ENCODE assay signal across 10 mouse cellular contexts in genomic region chr15:98777005-98777616, GRCm38 (mm10). TPM values are rescaled to one million over a fixed set of nuclear protein-coding genes. Genes with fewer than 3 reads are reported as not detected.
DNase-seq lines count a peak whose midpoint lies in the region; ATAC-seq and TF ChIP-seq lines count a peak whose summit lies in the region.
"Had no signal": no experiment of that assay in that cellular context is flagged by ENCODE, and none has a peak within 500 bp of the region (broad histone marks: within the 10 kb centered on the region; RNA-seq: fewer than 3 reads in every experiment).

No protein-coding gene starts in this region.

- peak; percentile 33 for DNase-seq in hindbrain, embryonic 10.5 days (ENCODE audit: low spot score)
- DNase-seq in hindbrain, embryonic 14.5 days (ENCODE audit: low spot score) = no peak
- DNase-seq in B cell, adult 2 months = peak; percentile 39 to 42
- DNase-seq in embryonic facial prominence, embryonic 14.5 days (ENCODE audit: low spot score) = no peak
- no peak for DNase-seq in limb, embryonic 14.5 days (ENCODE audit: low spot score)
- DNase-seq in adrenal gland, adult (ENCODE audit: inconsistent age in 2 of 2, low spot score in 1 of 2) = no peak
- no peak for DNase-seq in ovary, postnatal 36 days (ENCODE audit: low spot score)
- no peak for DNase-seq in ovary, postnatal 14 days (ENCODE audit: low spot score)
- DNase-seq: left cerebral cortex, postnatal 4 days had no signal

- no peak overlapping the region for H3K27ac ChIP-seq in hindbrain, embryonic 10.5 days
- no peak overlapping the region for H3K27ac ChIP-seq in hindbrain, embryonic 14.5 days
- no peak overlapping the region; the same call in 1 of the 2 replicates for H3K27ac ChIP-seq in embryonic facial prominence, embryonic 14.5 days (replicated peaks; ENCODE audit: low read depth, low read length)
- no peak overlapping the region for H3K27ac ChIP-seq in limb, embryonic 14.5 days (replicated peaks; ENCODE audit: low read depth, low read length)

- WGBS in hindbrain, embryonic 10.5 days = 2% methylated on average over 19 of the region's 19 CpGs
- WGBS in hindbrain, embryonic 14.5 days = 2% methylated on average over 18 of the region's 19 CpGs
- 1% methylated on average over 18 of the region's 19 CpGs for WGBS in embryonic facial prominence, embryonic 14.5 days
- 4% methylated on average over 19 of the region's 19 CpGs for WGBS in limb, embryonic 14.5 days

- no peaks in the 10 kb centered on the region for H3K36me3 ChIP-seq in hindbrain, embryonic 10.5 days
- no peaks in the 10 kb centered on the region for H3K36me3 ChIP-seq in hindbrain, embryonic 14.5 days (replicated peaks; ENCODE audit: control insufficient read depth, insufficient read depth)
- no peaks in the 10 kb centered on the region for H3K36me3 ChIP-seq in embryonic facial prominence, embryonic 14.5 days (ENCODE audit: control insufficient read depth, insufficient read depth, low read length)
- H3K36me3 ChIP-seq in limb, embryonic 14.5 days (ENCODE audit: control insufficient read depth, insufficient read depth, low read length) = no peaks in the 10 kb centered on the region

- H3K27me3 ChIP-seq in hindbrain, embryonic 10.5 days (ENCODE audit: insufficient read depth, poor library complexity, severe bottlenecking) = peaks cover 100% of the 10 kb centered on the region
- H3K27me3 ChIP-seq in hindbrain, embryonic 14.5 days (ENCODE audit: control insufficient read depth, insufficient read depth, low read length) = peaks cover 100% of the 10 kb centered on the region
- H3K27me3 ChIP-seq in embryonic facial prominence, embryonic 14.5 days (replicated peaks; ENCODE audit: control insufficient read depth, insufficient read depth, low read length) = peaks cover 99% of the 10 kb centered on the region
- H3K27me3 ChIP-seq in limb, embryonic 14.5 days (ENCODE audit: control insufficient read depth, insufficient read depth, low read length) = peaks cover 100% of the 10 kb centered on the region

- ATAC-seq in hindbrain, embryonic 14.5 days (ENCODE audit: low FRiP score) = no peak
- ATAC-seq in embryonic facial prominence, embryonic 14.5 days (ENCODE audit: low read depth) = no peak
- no peak for ATAC-seq in limb, embryonic 14.5 days (ENCODE audit: low FRiP score, low read depth)

- no peak overlapping the region for H3K4me2 ChIP-seq in hindbrain, embryonic 14.5 days (replicated peaks)
- peak overlapping the region; percentile 50 for H3K4me2 ChIP-seq in embryonic facial prominence, embryonic 14.5 days (ENCODE audit: low read depth, low read length)
- H3K4me2 ChIP-seq in limb, embryonic 14.5 days (replicated peaks; ENCODE audit: low read depth, low read length, severe bottlenecking) = peak overlapping the region; percentile 45; the same call in 1 of the 2 replicates

- peak overlapping the region; percentile 38 for H3K4me3 ChIP-seq in hindbrain, embryonic 10.5 days
- no peak overlapping the region for H3K4me3 ChIP-seq in hindbrain, embryonic 14.5 days (replicated peaks; ENCODE audit: low read length)
- peak overlapping the region; percentile 37 for H3K4me3 ChIP-seq in embryonic facial prominence, embryonic 14.5 days (ENCODE audit: low read depth, low read length)
- peak overlapping the region; percentile 30 for H3K4me3 ChIP-seq in limb, embryonic 14.5 days (replicated peaks; ENCODE audit: low read length)

- no peak overlapping the region for H3K9ac ChIP-seq in hindbrain, embryonic 14.5 days
- H3K9ac ChIP-seq in embryonic facial prominence, embryonic 14.5 days (ENCODE audit: low read depth, low read length) = peak overlapping the region; percentile 51
- 0 out of 2 replicates have a peak overlapping the region, but pooled peaks have one; percentile 28 for H3K9ac ChIP-seq in limb, embryonic 14.5 days (ENCODE audit: low read depth, low read length, severe bottlenecking)

- H3K9me3 ChIP-seq in hindbrain, embryonic 10.5 days = peaks cover 3% of the 10 kb centered on the region; the same call in 1 of the 2 replicates
- H3K9me3 ChIP-seq in hindbrain, embryonic 14.5 days (ENCODE audit: control insufficient read depth, low read length) = no peaks in the 10 kb centered on the region
- no peaks in the 10 kb centered on the region for H3K9me3 ChIP-seq in embryonic facial prominence, embryonic 14.5 days (ENCODE audit: control insufficient read depth, low read length)
- no peaks in the 10 kb centered on the region for H3K9me3 ChIP-seq in limb, embryonic 14.5 days (ENCODE audit: control insufficient read depth, low read length)

- TF ChIP-seq POLR2A in limb, embryonic 14.5 days (IDR thresholded peaks at IDR 0.05; ENCODE audit: borderline replicate concordance, extremely low read depth, insufficient read depth, insufficient read length) = no peak

- peaks cover 59% of the 10 kb centered on the region for H3K4me1 ChIP-seq in hindbrain, embryonic 10.5 days (replicated peaks)
- peaks cover 30% of the 10 kb centered on the region for H3K4me1 ChIP-seq in hindbrain, embryonic 14.5 days (replicated peaks; ENCODE audit: control insufficient read depth, insufficient read depth, low read length)
- H3K4me1 ChIP-seq in embryonic facial prominence, embryonic 14.5 days (ENCODE audit: control insufficient read depth, insufficient read depth, low read length) = peaks cover 19% of the 10 kb centered on the region
- peaks cover 13% of the 10 kb centered on the region for H3K4me1 ChIP-seq in limb, embryonic 14.5 days (ENCODE audit: control insufficient read depth, insufficient read depth, low read length)

RNA-seq across cellular contexts. Expression of gene Wnt10b, which starts 0.8 kb away (rescaled TPM):
- 0.21 and 0.44 TPM in 2 replicates for polyA plus RNA-seq in hindbrain, embryonic 10.5 days (2016; fragmentation: Nextera tagmentation; extraction: Ambion mirVana)
- not detected in 2 replicates for polyA plus RNA-seq in hindbrain, embryonic 14.5 days (2014; fragmentation: Nextera tagmentation; extraction: Ambion mirVana)
- 4.1 and 4.3 TPM in 2 replicates for polyA plus RNA-seq in embryonic facial prominence, embryonic 14.5 days (2014; fragmentation: Nextera tagmentation; extraction: Ambion mirVana)
- 13.7 and 14.9 TPM in 2 replicates for polyA plus RNA-seq in limb, embryonic 14.5 days (2012; rRNA removed)
- polyA plus RNA-seq in limb, embryonic 14.5 days (2014; fragmentation: Nextera tagmentation; extraction: Ambion mirVana) = 6.3 and 7.4 TPM in 2 replicates

RNA-seq across cellular contexts. Expression of gene Wnt1, which starts 12.5 kb away (rescaled TPM):
- polyA plus RNA-seq in hindbrain, embryonic 10.5 days (2016; fragmentation: Nextera tagmentation; extraction: Ambion mirVana) = 13.7 and 13.8 TPM in 2 replicates
- polyA plus RNA-seq in hindbrain, embryonic 14.5 days (2014; fragmentation: Nextera tagmentation; extraction: Ambion mirVana) = 1.9 and 2.1 TPM in 2 replicates
- 0.10 TPM in 1 of 2 replicates, not detected in the other for polyA plus RNA-seq in embryonic facial prominence, embryonic 14.5 days (2014; fragmentation: Nextera tagmentation; extraction: Ambion mirVana)
- polyA plus RNA-seq in limb, embryonic 14.5 days (2012; rRNA removed) = not detected in 2 replicates
- polyA plus RNA-seq in limb, embryonic 14.5 days (2014; fragmentation: Nextera tagmentation; extraction: Ambion mirVana) = 0.08 TPM in 1 of 2 replicates, not detected in the other
- polyA plus RNA-seq: gonadal fat pad, adult 2 months had no signal

RNA-seq across cellular contexts. Expression of gene Arf3, which starts 14.1 kb away (rescaled TPM):
- polyA plus RNA-seq in hindbrain, embryonic 10.5 days (2016; fragmentation: Nextera tagmentation; extraction: Ambion mirVana) = 42.6 and 45.1 TPM in 2 replicates
- 77.2 and 84.7 TPM in 2 replicates for polyA plus RNA-seq in hindbrain, embryonic 14.5 days (2014; fragmentation: Nextera tagmentation; extraction: Ambion mirVana)
- 33.9 and 34.8 TPM in 2 replicates for polyA plus RNA-seq in embryonic facial prominence, embryonic 14.5 days (2014; fragmentation: Nextera tagmentation; extraction: Ambion mirVana)
- 75.0 and 96.4 TPM in 2 replicates for polyA plus RNA-seq in limb, embryonic 14.5 days (2012; rRNA removed)
- 37.4 and 39.6 TPM in 2 replicates for polyA plus RNA-seq in limb, embryonic 14.5 days (2014; fragmentation: Nextera tagmentation; extraction: Ambion mirVana)

RNA-seq across cellular contexts. Expression of gene Ddn, which starts 32.2 kb away (rescaled TPM):
- 0.21 and 0.56 TPM in 2 replicates for polyA plus RNA-seq in hindbrain, embryonic 10.5 days (2016; fragmentation: Nextera tagmentation; extraction: Ambion mirVana)
- polyA plus RNA-seq in hindbrain, embryonic 14.5 days (2014; fragmentation: Nextera tagmentation; extraction: Ambion mirVana) = 0.59 and 0.64 TPM in 2 replicates
- 0.07 TPM in 1 of 2 replicates, not detected in the other for polyA plus RNA-seq in embryonic facial prominence, embryonic 14.5 days (2014; fragmentation: Nextera tagmentation; extraction: Ambion mirVana)
- polyA plus RNA-seq in limb, embryonic 14.5 days (2012; rRNA removed) = 0.44 and 0.59 TPM in 2 replicates
- polyA plus RNA-seq in limb, embryonic 14.5 days (2014; fragmentation: Nextera tagmentation; extraction: Ambion mirVana) = 0.14 TPM in 1 of 2 replicates, not detected in the other

RNA-seq across cellular contexts. Expression of gene Fkbp11, which starts 49.1 kb away (rescaled TPM):
- polyA plus RNA-seq in hindbrain, embryonic 10.5 days (2016; fragmentation: Nextera tagmentation; extraction: Ambion mirVana) = 12.9 and 15.9 TPM in 2 replicates
- polyA plus RNA-seq in hindbrain, embryonic 14.5 days (2014; fragmentation: Nextera tagmentation; extraction: Ambion mirVana) = 6.4 and 7.2 TPM in 2 replicates
- polyA plus RNA-seq in embryonic facial prominence, embryonic 14.5 days (2014; fragmentation: Nextera tagmentation; extraction: Ambion mirVana) = 88.8 and 108 TPM in 2 replicates
- polyA plus RNA-seq in limb, embryonic 14.5 days (2012; rRNA removed) = 58.9 and 90.9 TPM in 2 replicates
- polyA plus RNA-seq in limb, embryonic 14.5 days (2014; fragmentation: Nextera tagmentation; extraction: Ambion mirVana) = 74.4 and 82.7 TPM in 2 replicates

Comparison
In these comparisons a context has a peak if more than half of its experiments do, and no peak if none do; other contexts are left out.
1. DNase-seq: peak in hindbrain, embryonic 10.5 days (single experiment) and B cell, adult 2 months (2 of 2); none in hindbrain, embryonic 14.5 days (single experiment), embryonic facial prominence, embryonic 14.5 days (single experiment), limb, embryonic 14.5 days (single experiment), adrenal gland, adult (0 of 2), ovary, postnatal 36 days (single experiment) and ovary, postnatal 14 days (single experiment).